Mouse (Mus musculus) CH12F3 (cell line): ENCODE measurements around the gene Slco2b1.
"Not testable (repeated sequence)": the region's sequence is repeated elsewhere in the genome, so short reads cannot be mapped to it uniquely, and the experiment has no call there.

Experiments
- in situ Hi-C: fragments of 300-500 bp; cut with MboI; formaldehyde crosslinking; loops from 2 replicates; pipeline ENCODE4 v1.14.3; 2020; ENCODE audit warnings: low sequenced_read_pairs

Gene Slco2b1

GRCm38 (mm10) chr7:99694424-99694823, 16.7 kb downstream of the Slco2b1 start:
- in situ Hi-C loops, result not testable (repeated sequence)

- in situ Hi-C loops, result no loop called here
Observed at GRCm38 (mm10) chr7:99693976-99694375, 17.2 kb downstream of the Slco2b1 start.

- in situ Hi-C loops, result no loop called here
Observed at GRCm38 (mm10) chr7:99693387-99693786, 17.8 kb downstream of the Slco2b1 start.

GRCm38 (mm10) chr7:99692396-99692795, 18.7 kb downstream of the Slco2b1 start:
- in situ Hi-C loops, result no loop called here

GRCm38 (mm10) chr7:99690819-99691218, 20.3 kb downstream of the Slco2b1 start:
- in situ Hi-C loops, result no loop called here

GRCm38 (mm10) chr7:99684086-99684485, 27.1 kb downstream of the Slco2b1 start:
- in situ Hi-C loops, result no loop called here

GRCm38 (mm10) chr7:99680771-99681170, 30.4 kb downstream of the Slco2b1 start:
- in situ Hi-C loops, result no loop called here

- in situ Hi-C loops, result no loop called here
Observed at GRCm38 (mm10) chr7:99674890-99675289, 36.2 kb downstream of the Slco2b1 start.

GRCm38 (mm10) chr7:99674209-99674608, 36.9 kb downstream of the Slco2b1 start:
- in situ Hi-C loops, result no loop called here

GRCm38 (mm10) chr7:99673188-99673587, 38.0 kb downstream of the Slco2b1 start:
- in situ Hi-C loops, result no loop called here

- in situ Hi-C loops, result no loop called here
Observed at GRCm38 (mm10) chr7:99671544-99672435, 39.4 kb downstream of the Slco2b1 start.

- in situ Hi-C loops, result no loop called here
Observed at GRCm38 (mm10) chr7:99670915-99671314, 40.2 kb downstream of the Slco2b1 start.

- in situ Hi-C loops, result loop anchor here (10.0 kb wide), 1 partner anchor 126 kb away; no protein-coding TSS in a partner anchor
Observed at GRCm38 (mm10) chr7:99668802-99669201, 42.3 kb downstream of the Slco2b1 start.

- in situ Hi-C loops, result loop anchor here (10.0 kb wide), 1 partner anchor 128 kb away; no protein-coding TSS in a partner anchor
Observed at GRCm38 (mm10) chr7:99667096-99667495, 44.0 kb downstream of the Slco2b1 start.

GRCm38 (mm10) chr7:99665731-99666452, 45.2 kb downstream of the Slco2b1 start:
- in situ Hi-C loops, result loop anchor here (10.0 kb wide), 1 partner anchor 129 kb away; no protein-coding TSS in a partner anchor

GRCm38 (mm10) chr7:99664571-99665485, 46.3 kb downstream of the Slco2b1 start:
- in situ Hi-C loops, result loop anchor here (10.0 kb wide), 1 partner anchor 130 kb away; no protein-coding TSS in a partner anchor

- in situ Hi-C loops, result loop anchor here (10.0 kb wide), 1 partner anchor 131 kb away; no protein-coding TSS in a partner anchor
Observed at GRCm38 (mm10) chr7:99663507-99664220, 47.5 kb downstream of the Slco2b1 start.

- in situ Hi-C loops, result loop anchor here (10.0 kb wide), 1 partner anchor 132 kb away; no protein-coding TSS in a partner anchor
Observed at GRCm38 (mm10) chr7:99662311-99662710, 48.8 kb downstream of the Slco2b1 start.

- in situ Hi-C loops, result loop anchor here (10.0 kb wide), 1 partner anchor 133 kb away; no protein-coding TSS in a partner anchor
Observed at GRCm38 (mm10) chr7:99661571-99662230, 49.4 kb downstream of the Slco2b1 start.
